Mouse (Mus musculus) heart, postnatal 0 days (tissue): ENCODE results near the gene Tle1. TPM values are rescaled to one million over a fixed set of nuclear protein-coding genes. Genes with fewer than 3 reads are reported as not detected.

Source experiments
- ATAC-seq: fragments of 200-750 bp; cut with Nextera tagmentation; 2 replicates; pipeline ENCODE4 v1.8.0; 2017; ENCODE audit warnings: low read depth, moderate number of reproducible peaks, moderate library complexity; ENCODE audit not compliant: insufficient read depth
- DNase-seq: peaks from one replicate; pipeline ENCODE4 v3.0.0-alpha.2; 2016; ENCODE audit warnings: low spot score
- H3K27ac ChIP-seq: fragments of 300-500 bp; sonication (generic); 2 replicates; pipeline ENCODE4 v1.5.1; 2014; ENCODE audit warnings: low read depth, mild to moderate bottlenecking
- H3K27me3 ChIP-seq: fragments of 300-500 bp; sonication (generic); 2 replicates; pipeline ENCODE4 v1.6.1; 2014; ENCODE audit warnings: low read length, mixed read lengths; ENCODE audit not compliant: control insufficient read depth, insufficient read depth
- H3K36me3 ChIP-seq: fragments of 300-500 bp; sonication (generic); replicated peaks from 2 replicates; pipeline ENCODE4 v1.6.1; 2014; ENCODE audit warnings: low read length, mixed read lengths; ENCODE audit not compliant: control insufficient read depth, insufficient read depth
- H3K4me1 ChIP-seq: fragments of 300-500 bp; sonication (generic); 2 replicates; pipeline ENCODE4 v1.6.1; 2014; ENCODE audit warnings: antibody characterized with exemption; ENCODE audit not compliant: control insufficient read depth, insufficient read depth
- H3K4me2 ChIP-seq: fragments of 300-500 bp; sonication (generic); 2 replicates; pipeline ENCODE4 v1.6.1; 2014; ENCODE audit warnings: low read depth, mild to moderate bottlenecking, low read length, moderate library complexity
- H3K4me3 ChIP-seq: fragments of 300-500 bp; sonication (generic); 2 replicates; pipeline ENCODE4 v1.5.1; 2014; ENCODE audit warnings: low read depth, low read length
- H3K9ac ChIP-seq: fragments of 300-500 bp; sonication (generic); replicated peaks from 2 replicates; pipeline ENCODE4 v1.6.1; 2014; ENCODE audit warnings: low read depth, low read length, mixed read lengths
- H3K9me3 ChIP-seq: fragments of 300-500 bp; sonication (generic); replicated peaks from 2 replicates; pipeline ENCODE4 v1.6.1; 2016; ENCODE audit warnings: low read length; ENCODE audit not compliant: control insufficient read depth
- CTCF ChIP-seq: IDR thresholded peaks from 2 replicates; pipeline ENCODE4 v1.5.1; 2016; ENCODE audit warnings: antibody characterized with exemption, control low read depth, low read depth
- EP300 ChIP-seq: IDR thresholded peaks from 2 replicates; pipeline ENCODE4 v1.6.1; 2016; ENCODE audit warnings: antibody characterized with exemption, low read depth
- WGBS: fragments of 180-500 bp; shearing (Covaris S2); extraction: QIAGEN DNeasy Blood & Tissue Kit; methylation state at CpG from one replicate; pipeline ENCODE4 v1.1.7; 2014; 5-methylcytosine and 5-hydroxymethylcytosine counted together
- polyA plus RNA-seq: library from polyadenylated mRNA; unstranded; fragments of >200 nt; fragmentation: Nextera tagmentation; extraction: Ambion mirVana; gene quantifications from 2 replicates; pipeline ENCODE4 v1.2.1, GENCODE M21; 2015
- total RNA-seq: library from RNA; depleted of rRNA; stranded (reverse); fragments of >200 nt; gene quantifications from 2 replicates; pipeline ENCODE4 v1.2.3, GENCODE M21; 2014; ENCODE audit warnings: low replicate concordance

Gene Tle1
- total and polyA plus RNA-seq, 2 experiments from 2014 or later, result 3.0 to 54.5 TPM

DNA sequence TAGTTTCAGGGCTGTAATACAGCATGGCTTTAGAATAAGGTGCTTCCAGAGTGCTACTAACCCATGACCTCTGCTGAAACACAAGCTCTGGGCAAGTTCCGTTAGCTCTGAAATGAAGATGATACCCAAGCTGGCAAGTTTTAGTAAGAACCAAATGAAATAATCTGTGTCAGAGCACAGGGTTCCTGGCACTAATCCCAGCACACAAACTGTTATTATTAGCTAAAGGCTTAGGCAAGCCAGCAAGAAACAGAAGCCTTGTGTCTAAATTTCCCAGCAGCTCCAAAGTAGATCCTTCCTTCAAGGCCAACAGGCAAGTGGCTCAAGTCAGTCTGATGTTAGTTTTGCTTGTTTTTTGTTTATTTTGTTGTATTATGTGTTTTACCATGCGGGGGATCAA lies 56.2 kb downstream of the Tle1 start:
- Histone ChIP-seq H3K27me3 (no peaks in the 10 kb centered on the region), H3K9me3 (no peaks in the 10 kb centered on the region), H3K4me1 (peaks cover 7% of the 10 kb centered on the region; the same call in 1 of the 2 replicates), H3K27ac (no peak overlapping the region), H3K4me3 (no peak overlapping the region), H3K9ac (no peak overlapping the region), H3K36me3 (peaks cover 4% of the 10 kb centered on the region; the same call in 1 of the 2 replicates), H3K4me2 (no peak overlapping the region)
- TF ChIP-seq CTCF (no peak), EP300 (no peak)
- no peak for ATAC-seq
- 84% methylated on average over 2 of the region's 2 CpGs for WGBS
- DNase-seq, result no peak

- no peaks in the 10 kb centered on the region for H3K9me3 ChIP-seq
- 75% methylated on average over 3 of the region's 3 CpGs for WGBS
These were observed 60.0 kb downstream of the Tle1 start for GRCm38 (mm10) chr4:72140706-72141105.

DNA sequence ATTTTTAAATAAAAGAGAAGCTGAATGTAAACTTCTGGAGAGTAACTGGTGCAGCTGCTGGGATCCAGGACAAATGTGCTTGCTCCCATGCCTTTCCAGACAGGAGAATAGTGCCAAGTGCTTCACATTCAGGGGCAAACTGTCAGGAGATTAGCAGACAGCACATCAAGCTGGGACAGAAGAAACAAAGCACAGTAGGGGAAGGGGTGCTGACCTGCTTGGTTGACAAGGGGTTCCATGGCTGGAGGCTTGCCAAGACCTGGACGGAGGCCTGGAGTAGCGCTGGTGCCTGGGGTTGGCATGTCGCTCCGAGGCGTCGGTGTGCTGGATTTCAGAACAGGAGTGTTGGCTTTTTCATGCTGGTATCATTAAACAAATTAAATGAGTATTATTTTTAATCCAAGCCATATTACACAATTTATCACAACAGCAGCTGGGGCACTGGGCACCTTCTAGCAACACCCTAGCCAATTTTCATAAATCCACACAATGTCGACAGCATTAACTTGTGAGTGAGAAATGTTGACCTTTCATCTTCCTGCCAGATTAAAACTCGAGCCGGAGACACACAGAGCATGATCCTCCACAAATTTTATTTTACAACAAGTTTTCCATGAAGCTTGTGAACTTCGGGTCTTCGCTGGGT lies 61.1 kb downstream of the Tle1 start:
- ATAC-seq, result peak; percentile 30; the same call in 1 of the 2 replicates
- DNase-seq, result no peak
- Histone ChIP-seq H3K4me2 (no peak overlapping the region), H3K4me3 (no peak overlapping the region), H3K27me3 (no peaks in the 10 kb centered on the region), H3K9ac (no peak overlapping the region), H3K36me3 (peaks cover 8% of the 10 kb centered on the region; the same call in 1 of the 2 replicates), H3K4me1 (peaks cover 10% of the 10 kb centered on the region; the same call in 1 of the 2 replicates), H3K27ac (no peak overlapping the region), H3K9me3 (no peaks in the 10 kb centered on the region)
- TF ChIP-seq EP300 (no peak), CTCF (no peak)
- WGBS, result 47% methylated on average over 11 of the region's 11 CpGs

More at GRCm38 (mm10) chr4:72140706-72141105, 60.0 kb downstream of the Tle1 start:
- Histone ChIP-seq H3K27me3 (no peaks in the 10 kb centered on the region), H3K36me3 (peaks cover 8% of the 10 kb centered on the region; the same call in 1 of the 2 replicates), H3K4me3 (no peak overlapping the region), H3K4me2 (no peak overlapping the region), H3K4me1 (peaks cover 10% of the 10 kb centered on the region; the same call in 1 of the 2 replicates), H3K27ac (no peak overlapping the region), H3K9ac (no peak overlapping the region)
- no peak for DNase-seq
- ATAC-seq, result no peak
- TF ChIP-seq EP300, result no peak
- TF ChIP-seq CTCF, result no peak

GRCm38 (mm10) chr4:72138264-72139080 lies 62.2 kb downstream of the Tle1 start:
- H3K9ac ChIP-seq, result no peak overlapping the region
- no peaks in the 10 kb centered on the region for H3K9me3 ChIP-seq
- no peak overlapping the region for H3K4me2 ChIP-seq
- DNase-seq (no peak), ATAC-seq (no peak; the same call in 1 of the 2 replicates)
- WGBS, result 92% methylated on average over 11 of the region's 11 CpGs
- peaks cover 10% of the 10 kb centered on the region; the same call in 1 of the 2 replicates for H3K4me1 ChIP-seq
- H3K27me3 ChIP-seq, result no peaks in the 10 kb centered on the region
- H3K4me3 ChIP-seq, result no peak overlapping the region
- no peak overlapping the region for H3K27ac ChIP-seq
- no peak for TF ChIP-seq EP300
- TF ChIP-seq CTCF, result no peak
- H3K36me3 ChIP-seq, result peaks cover 8% of the 10 kb centered on the region; the same call in 1 of the 2 replicates

GRCm38 (mm10) chr4:72132646-72133045 lies 68.1 kb downstream of the Tle1 start:
- no peak for DNase-seq
- H3K4me3 ChIP-seq, result no peak overlapping the region
- ATAC-seq, result no peak
- H3K4me2 ChIP-seq, result no peak overlapping the region
- H3K9ac ChIP-seq, result no peak overlapping the region
- H3K27me3 ChIP-seq, result no peaks in the 10 kb centered on the region
- 73% methylated on average over 3 of the region's 3 CpGs for WGBS
- no peaks in the 10 kb centered on the region for H3K4me1 ChIP-seq
- H3K9me3 ChIP-seq, result no peaks in the 10 kb centered on the region
- TF ChIP-seq CTCF (no peak), EP300 (no peak)
- H3K36me3 ChIP-seq, result 0 out of 2 replicates have a peak, but pooled peaks cover 4% of the 10 kb centered on the region
- no peak overlapping the region for H3K27ac ChIP-seq
